Mouse (Mus musculus): ENCODE data around the gene 1700016K19Rik.

- TF ChIP-seq CTCF (IDR thresholded peaks at IDR 0.05; ENCODE audit: control insufficient read depth, insufficient read depth, insufficient read length) (no peak), MAX (IDR thresholded peaks at IDR 0.05) (no peak), MYOG (IDR thresholded peaks at IDR 0.05; ENCODE audit: control insufficient read depth, extremely low read depth, insufficient read length) (no peak), MYOD1 (IDR thresholded peaks at IDR 0.05; ENCODE audit: control insufficient read depth, insufficient read length, low read depth) (no peak), USF1 (IDR thresholded peaks at IDR 0.05; ENCODE audit: low read depth) (peak; percentile 74), CEBPB (IDR thresholded peaks at IDR 0.05; ENCODE audit: low read depth) (no peak), FOSL1 (IDR thresholded peaks at IDR 0.05; ENCODE audit: insufficient read depth, low read length, poor library complexity, severe bottlenecking) (no peak)
These were observed 16.5 kb upstream of the 1700016K19Rik start for GRCm38 (mm10) chr11:75983194-75983593.

Data from C2C12 (cell line).